Mouse (Mus musculus): ENCODE data around the gene Mthfd2. TPM values are rescaled to one million over a fixed set of nuclear protein-coding genes. Genes with fewer than 3 reads are reported as not detected.

Mthfd2 gene
- polyA plus RNA-seq, 1 experiment from 2014 or later = 40.8 TPM

DNA sequence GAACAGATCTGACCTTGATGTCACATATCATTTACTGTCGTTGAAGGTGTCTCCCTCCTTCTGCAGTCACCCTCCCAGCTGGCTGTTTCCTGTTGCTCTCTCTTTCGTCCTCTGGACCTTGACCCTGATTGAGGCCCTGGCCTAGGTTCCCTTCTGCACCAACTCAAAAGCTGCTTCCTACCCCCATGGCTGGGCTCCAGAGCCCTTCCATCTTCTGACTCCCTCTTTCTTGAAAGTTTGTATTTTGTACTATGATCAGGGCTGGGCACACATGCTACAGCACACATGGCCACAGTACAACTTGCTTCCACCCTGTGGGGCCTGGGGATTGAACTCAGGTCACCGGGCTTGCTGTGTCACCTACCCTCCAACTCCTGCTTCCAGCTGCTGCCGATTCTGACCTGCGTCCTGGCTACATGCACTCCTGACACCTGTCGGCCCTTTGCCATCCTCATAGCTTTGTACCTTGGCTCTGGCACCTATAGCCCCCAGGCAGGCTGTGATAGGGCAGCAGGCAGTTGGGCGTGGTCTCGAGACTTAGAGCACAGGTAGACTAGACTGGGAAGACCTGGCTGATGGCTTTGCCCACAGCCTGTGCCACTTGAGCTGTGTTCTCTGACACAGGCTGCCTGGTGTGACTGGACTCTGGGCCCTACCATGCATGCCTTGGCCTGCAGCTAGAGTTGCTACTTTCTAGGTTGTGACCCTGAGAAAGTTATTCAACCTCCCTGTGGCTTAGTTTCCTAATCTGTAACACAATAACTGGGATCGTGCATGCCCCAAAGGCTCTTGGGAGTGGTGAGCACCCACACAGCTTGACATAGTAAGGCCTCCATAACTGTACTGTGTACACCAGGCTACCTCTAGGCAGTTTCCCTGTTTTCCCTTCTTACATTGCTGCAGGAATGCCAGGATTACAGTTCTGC lies 29.4 kb upstream of the Mthfd2 start:
- peaks cover 52% of the 10 kb centered on the region for H3K36me3 ChIP-seq (ENCODE audit: control insufficient read depth, insufficient read depth, low read length)
- DNase-seq (ENCODE audit: low spot score) (no peak), ATAC-seq (ENCODE audit: low read depth) (no peak)
- H3K4me3 ChIP-seq (ENCODE audit: low read depth, low read length) = no peak overlapping the region
- no peaks in the 10 kb centered on the region for H3K27me3 ChIP-seq (replicated peaks; ENCODE audit: control insufficient read depth, insufficient read depth, low read length)
- WGBS = 78% methylated on average over 9 of the region's 9 CpGs
- no peak overlapping the region for H3K4me2 ChIP-seq (ENCODE audit: low read depth, low read length)
- peaks cover 3% of the 10 kb centered on the region for H3K4me1 ChIP-seq (ENCODE audit: control insufficient read depth, insufficient read depth, low read length)
- H3K9ac ChIP-seq (ENCODE audit: low read depth, low read length) = no peak overlapping the region
- no peak overlapping the region for H3K27ac ChIP-seq (replicated peaks; ENCODE audit: low read depth, low read length)
- no peaks in the 10 kb centered on the region for H3K9me3 ChIP-seq (ENCODE audit: control insufficient read depth, low read length)

DNA sequence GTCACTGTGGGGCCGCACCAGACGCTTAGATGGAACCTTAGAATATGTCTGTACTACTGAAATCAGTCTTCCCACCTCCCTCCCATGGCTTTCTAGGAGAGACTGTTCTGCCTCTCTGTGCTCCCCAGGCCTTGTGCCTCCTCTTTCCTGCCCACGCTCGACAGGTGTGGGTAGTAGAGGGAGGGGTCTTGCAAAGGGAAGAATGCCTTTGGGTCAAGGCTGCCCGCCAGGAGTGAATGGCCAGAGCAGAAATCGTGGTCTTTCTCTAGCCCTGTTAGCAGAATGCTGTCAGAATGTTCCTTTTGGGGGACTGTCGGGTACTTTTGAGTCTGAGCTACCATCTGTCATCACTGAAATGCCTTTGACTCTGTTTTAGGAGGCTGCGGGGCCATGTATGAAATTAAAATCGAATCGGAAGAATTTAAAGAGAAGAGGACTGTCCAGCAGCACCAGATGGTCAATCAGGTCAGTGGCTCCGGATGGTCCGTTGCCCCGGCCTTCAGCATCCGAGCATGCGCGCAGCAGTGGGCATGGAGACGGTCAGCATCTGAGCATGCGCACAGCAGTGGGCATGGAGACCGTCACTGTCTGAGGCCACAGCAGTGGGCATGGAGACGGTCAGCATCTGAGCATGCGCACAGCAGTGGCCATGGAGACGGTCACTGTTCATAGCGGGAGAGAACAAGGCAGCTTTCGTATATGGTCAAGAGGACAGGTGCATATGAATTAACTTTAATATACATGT lies 27.1 kb upstream of the Mthfd2 start:
- Histone ChIP-seq H3K27me3 (replicated peaks; ENCODE audit: control insufficient read depth, insufficient read depth, low read length) (no peaks in the 10 kb centered on the region), H3K27ac (replicated peaks; ENCODE audit: low read depth, low read length) (no peak overlapping the region), H3K9me3 (ENCODE audit: control insufficient read depth, low read length) (no peaks in the 10 kb centered on the region), H3K9ac (ENCODE audit: low read depth, low read length) (no peak overlapping the region), H3K4me3 (ENCODE audit: low read depth, low read length) (no peak overlapping the region), H3K4me2 (ENCODE audit: low read depth, low read length) (no peak overlapping the region), H3K4me1 (ENCODE audit: control insufficient read depth, insufficient read depth, low read length) (peaks cover 9% of the 10 kb centered on the region), H3K36me3 (ENCODE audit: control insufficient read depth, insufficient read depth, low read length) (peaks cover 34% of the 10 kb centered on the region)
- no peak for DNase-seq (ENCODE audit: low spot score)
- no peak for ATAC-seq (ENCODE audit: low read depth)
- 93% methylated on average over 24 of the region's 24 CpGs for WGBS

DNA sequence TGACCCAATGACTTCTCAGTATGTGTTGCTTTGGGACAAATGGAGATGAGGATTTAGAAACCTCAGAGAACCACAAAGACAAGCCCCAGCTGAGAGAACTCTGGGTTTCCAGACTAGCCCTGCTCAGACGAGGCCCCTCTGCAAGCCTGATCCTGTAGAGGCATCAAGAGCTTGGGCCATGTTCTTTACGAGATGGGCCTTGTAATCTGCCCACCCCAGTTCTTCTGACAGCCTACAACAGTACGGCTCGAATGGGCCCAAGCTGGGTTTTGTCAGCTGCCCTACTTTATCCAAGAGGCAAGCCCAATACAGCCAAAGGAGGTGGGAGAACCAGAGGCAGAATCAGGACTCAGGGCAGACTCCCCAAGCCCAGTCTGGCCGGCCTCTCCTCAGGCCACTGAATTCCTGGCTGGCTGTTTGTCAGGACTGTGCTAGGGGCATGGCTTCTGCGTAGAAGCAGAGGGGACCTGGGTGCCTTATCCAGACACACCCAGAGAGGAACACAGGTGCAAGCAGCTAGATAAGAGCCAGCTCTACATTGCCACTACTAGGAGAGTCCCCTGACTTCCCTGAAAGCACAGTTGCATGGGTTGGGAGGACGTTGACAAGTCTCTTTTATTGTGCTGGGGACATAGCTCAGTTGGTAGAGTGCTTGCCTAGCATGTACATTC lies 25.9 kb upstream of the Mthfd2 start:
- no peak overlapping the region for H3K9ac ChIP-seq (ENCODE audit: low read depth, low read length)
- peaks cover 30% of the 10 kb centered on the region for H3K36me3 ChIP-seq (ENCODE audit: control insufficient read depth, insufficient read depth, low read length)
- H3K9me3 ChIP-seq (ENCODE audit: control insufficient read depth, low read length) = no peaks in the 10 kb centered on the region
- DNase-seq (ENCODE audit: low spot score) (no peak), ATAC-seq (ENCODE audit: low read depth) (no peak)
- no peak overlapping the region for H3K4me2 ChIP-seq (ENCODE audit: low read depth, low read length)
- H3K27ac ChIP-seq (replicated peaks; ENCODE audit: low read depth, low read length) = no peak overlapping the region
- WGBS = 81% methylated on average over 7 of the region's 7 CpGs
- peaks cover 9% of the 10 kb centered on the region for H3K4me1 ChIP-seq (ENCODE audit: control insufficient read depth, insufficient read depth, low read length)
- no peak overlapping the region for H3K4me3 ChIP-seq (ENCODE audit: low read depth, low read length)
- H3K27me3 ChIP-seq (replicated peaks; ENCODE audit: control insufficient read depth, insufficient read depth, low read length) = no peaks in the 10 kb centered on the region

DNA sequence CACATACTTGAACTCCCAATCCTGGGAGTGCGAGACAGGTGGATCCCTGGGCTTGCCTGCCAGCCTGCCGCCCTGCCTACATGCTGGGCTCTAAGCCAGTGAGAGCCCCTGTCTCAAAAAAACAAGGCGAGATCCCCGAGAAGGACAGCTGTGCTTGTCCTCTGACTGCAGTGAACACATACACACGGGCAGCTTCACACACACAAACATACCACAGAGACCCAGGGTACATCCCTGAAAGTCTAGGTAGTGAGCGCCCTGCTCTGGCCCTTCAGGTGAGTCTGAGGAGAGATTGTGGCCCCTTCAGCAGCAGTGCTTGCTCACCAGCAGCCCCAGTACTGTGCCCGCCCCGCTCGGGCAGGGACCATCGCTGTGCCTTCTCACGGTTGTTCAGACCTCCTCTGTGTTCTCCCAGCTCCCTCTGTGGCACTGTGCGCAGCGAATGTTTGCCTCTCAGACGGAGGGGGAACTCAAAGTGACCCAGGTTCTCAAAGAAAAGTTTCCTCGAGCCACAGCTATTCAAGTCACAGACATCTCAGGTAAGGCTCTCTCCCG lies 25.2 kb upstream of the Mthfd2 start:
- Histone ChIP-seq H3K4me2 (ENCODE audit: low read depth, low read length) (no peak overlapping the region), H3K9ac (ENCODE audit: low read depth, low read length) (no peak overlapping the region), H3K4me1 (ENCODE audit: control insufficient read depth, insufficient read depth, low read length) (peaks cover 9% of the 10 kb centered on the region), H3K27ac (replicated peaks; ENCODE audit: low read depth, low read length) (no peak overlapping the region), H3K27me3 (replicated peaks; ENCODE audit: control insufficient read depth, insufficient read depth, low read length) (no peaks in the 10 kb centered on the region), H3K36me3 (ENCODE audit: control insufficient read depth, insufficient read depth, low read length) (peaks cover 29% of the 10 kb centered on the region), H3K9me3 (ENCODE audit: control insufficient read depth, low read length) (no peaks in the 10 kb centered on the region), H3K4me3 (ENCODE audit: low read depth, low read length) (no peak overlapping the region)
- WGBS = 83% methylated on average over 16 of the region's 16 CpGs
- DNase-seq (ENCODE audit: low spot score) (no peak), ATAC-seq (ENCODE audit: low read depth) (no peak)

DNA sequence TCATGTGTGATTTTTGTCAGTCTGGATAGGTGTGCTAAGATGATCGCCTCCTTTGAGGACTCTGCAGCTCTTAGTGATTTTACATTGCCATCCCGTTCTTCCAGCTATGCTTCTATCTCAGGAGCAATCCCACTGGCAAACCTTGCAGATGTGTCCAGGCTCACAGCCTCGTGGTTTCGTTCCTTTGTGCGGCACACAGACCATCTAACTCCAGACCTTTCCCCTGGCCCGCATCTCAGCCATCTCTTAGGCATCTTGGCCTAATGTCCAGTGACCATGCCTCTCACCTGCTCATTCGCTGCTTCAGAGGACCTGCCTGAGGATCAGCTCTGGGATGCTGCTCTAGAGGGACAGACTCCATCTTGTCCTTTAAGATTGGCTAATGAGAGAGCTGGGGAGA lies 24.5 kb upstream of the Mthfd2 start:
- DNase-seq (ENCODE audit: low spot score) (no peak), ATAC-seq (ENCODE audit: low read depth) (no peak)
- no peak overlapping the region for H3K27ac ChIP-seq (replicated peaks; ENCODE audit: low read depth, low read length)
- peak overlapping the region; percentile 88 for H3K4me2 ChIP-seq (ENCODE audit: low read depth, low read length)
- peaks cover 23% of the 10 kb centered on the region for H3K36me3 ChIP-seq (ENCODE audit: control insufficient read depth, insufficient read depth, low read length)
- no peaks in the 10 kb centered on the region for H3K9me3 ChIP-seq (ENCODE audit: control insufficient read depth, low read length)
- H3K4me1 ChIP-seq (ENCODE audit: control insufficient read depth, insufficient read depth, low read length) = peaks cover 9% of the 10 kb centered on the region
- no peaks in the 10 kb centered on the region for H3K27me3 ChIP-seq (replicated peaks; ENCODE audit: control insufficient read depth, insufficient read depth, low read length)
- H3K9ac ChIP-seq (ENCODE audit: low read depth, low read length) = peak overlapping the region; percentile 92
- WGBS = 79% methylated on average over 7 of the region's 7 CpGs
- H3K4me3 ChIP-seq (ENCODE audit: low read depth, low read length) = peak overlapping the region; percentile 94

DNA sequence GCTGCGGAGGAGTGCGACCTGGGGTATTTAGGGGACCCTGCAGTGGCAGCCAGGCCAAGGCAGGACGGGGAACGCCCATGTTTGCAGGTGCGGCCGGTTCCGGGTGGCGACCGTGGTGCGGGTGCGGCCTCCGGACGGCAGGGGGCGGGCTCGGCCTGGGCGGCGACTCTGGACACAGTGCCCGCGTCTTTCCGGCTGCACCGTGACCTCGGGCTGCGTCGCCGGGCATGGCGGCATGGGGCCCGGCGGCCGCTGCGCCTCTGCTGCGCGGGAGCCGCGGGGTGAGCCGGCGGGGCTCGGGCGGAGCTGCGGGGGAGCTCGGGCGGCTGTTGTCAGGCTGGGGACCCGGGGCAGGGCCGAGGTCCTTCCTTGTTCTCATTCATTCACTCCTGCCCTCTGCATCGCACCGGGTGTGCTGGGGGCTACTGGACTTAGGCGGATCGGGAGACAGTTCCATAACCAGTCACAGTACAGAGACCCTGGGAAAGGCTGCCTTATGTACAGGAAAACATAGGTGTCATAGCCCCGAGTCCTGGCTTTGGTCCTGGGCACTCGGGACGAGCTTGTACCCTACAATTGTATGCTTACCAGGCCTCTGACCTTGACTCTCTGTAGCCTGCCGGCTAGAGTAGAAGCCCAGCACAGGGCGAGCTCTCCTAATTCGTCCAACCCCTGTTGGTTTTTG lies 23.7 kb upstream of the Mthfd2 start:
- peak overlapping the region; percentile 94 for H3K4me3 ChIP-seq (ENCODE audit: low read depth, low read length)
- peak; percentile 78 for DNase-seq (ENCODE audit: low spot score)
- H3K9me3 ChIP-seq (ENCODE audit: control insufficient read depth, low read length) = no peaks in the 10 kb centered on the region
- no peak overlapping the region for H3K27ac ChIP-seq (replicated peaks; ENCODE audit: low read depth, low read length)
- peaks cover 9% of the 10 kb centered on the region for H3K4me1 ChIP-seq (ENCODE audit: control insufficient read depth, insufficient read depth, low read length)
- H3K4me2 ChIP-seq (ENCODE audit: low read depth, low read length) = peak overlapping the region; percentile 88
- WGBS = 2% methylated on average over 10 of the region's 53 CpGs
- peak; percentile 97 for ATAC-seq (ENCODE audit: low read depth)
- H3K27me3 ChIP-seq (replicated peaks; ENCODE audit: control insufficient read depth, insufficient read depth, low read length) = no peaks in the 10 kb centered on the region
- peak overlapping the region; percentile 92 for H3K9ac ChIP-seq (ENCODE audit: low read depth, low read length)
- H3K36me3 ChIP-seq (ENCODE audit: control insufficient read depth, insufficient read depth, low read length) = peaks cover 17% of the 10 kb centered on the region

DNA sequence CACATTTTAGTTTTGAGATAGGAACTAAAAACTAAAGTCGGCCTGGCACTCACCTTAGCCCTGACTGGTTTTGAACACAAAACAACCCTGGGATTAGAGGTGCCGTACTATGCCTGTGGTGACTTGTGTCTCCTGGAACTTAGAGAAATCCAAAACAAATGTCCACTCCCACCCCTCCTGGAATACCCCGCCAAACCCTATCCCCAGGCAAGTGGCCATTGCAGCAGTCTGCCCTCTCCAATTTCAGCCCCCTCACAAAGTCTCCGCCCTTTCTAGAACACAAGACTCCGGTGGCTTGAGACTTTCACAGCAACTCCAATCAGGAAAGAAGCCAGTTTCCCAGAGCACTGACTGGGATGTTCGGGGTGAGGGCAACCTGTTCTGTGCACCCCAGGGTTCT lies 23.2 kb upstream of the Mthfd2 start, which contains the start of gene Bola3:
Gene Bola3, plus strand, starts transcription at position 275 of the 400 bp plus-strand sequence.
- peaks cover 14% of the 10 kb centered on the region for H3K36me3 ChIP-seq (ENCODE audit: control insufficient read depth, insufficient read depth, low read length)
- ATAC-seq (ENCODE audit: low read depth) (peak; percentile 53), DNase-seq (ENCODE audit: low spot score) (no peak)
- H3K27me3 ChIP-seq (replicated peaks; ENCODE audit: control insufficient read depth, insufficient read depth, low read length) = no peaks in the 10 kb centered on the region
- WGBS = 24% methylated on average over 6 of the region's 6 CpGs
- H3K9me3 ChIP-seq (ENCODE audit: control insufficient read depth, low read length) = no peaks in the 10 kb centered on the region
- peak within 1 kb of the TSS; percentile 92 for H3K9ac ChIP-seq (ENCODE audit: low read depth, low read length)
- peaks cover 9% of the 10 kb centered on the region for H3K4me1 ChIP-seq (ENCODE audit: control insufficient read depth, insufficient read depth, low read length)
- no peak within 1 kb of the TSS for H3K27ac ChIP-seq (replicated peaks; ENCODE audit: low read depth, low read length)
- peak within 1 kb of the TSS; percentile 94 for H3K4me3 ChIP-seq (ENCODE audit: low read depth, low read length)
- H3K4me2 ChIP-seq (ENCODE audit: low read depth, low read length) = peak within 1 kb of the TSS; percentile 88

DNA sequence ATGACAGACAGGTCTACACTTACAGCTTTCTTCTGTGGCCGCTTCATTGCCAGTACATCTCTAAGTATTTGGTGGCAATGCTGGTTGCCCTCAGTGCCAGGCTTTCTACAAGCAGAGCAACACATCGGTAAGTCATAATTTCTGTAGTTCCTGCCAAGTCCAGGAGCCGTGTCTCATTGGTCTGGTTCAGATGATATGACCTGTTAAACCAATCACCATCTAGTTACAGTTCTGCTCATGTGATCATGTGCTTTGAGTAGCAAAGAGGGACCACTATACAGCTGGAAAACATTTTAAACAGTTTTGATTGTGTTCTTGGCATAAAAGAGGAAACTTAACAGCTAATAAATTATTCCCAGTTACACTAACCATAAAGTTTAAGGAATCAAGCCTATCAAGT lies 22.2 kb upstream of the Mthfd2 start:
- no peak overlapping the region for H3K27ac ChIP-seq (replicated peaks; ENCODE audit: low read depth, low read length)
- ATAC-seq (ENCODE audit: low read depth) = no peak

More for the DNA sequence above, 22.2 kb upstream of the Mthfd2 start:
- H3K9ac ChIP-seq (ENCODE audit: low read depth, low read length) = no peak overlapping the region
- H3K4me1 ChIP-seq (ENCODE audit: control insufficient read depth, insufficient read depth, low read length) = peaks cover 9% of the 10 kb centered on the region
- H3K4me2 ChIP-seq (ENCODE audit: low read depth, low read length) = no peak overlapping the region
- WGBS = 75% methylated on average over 3 of the region's 3 CpGs
- no peak for DNase-seq (ENCODE audit: low spot score)
- no peak overlapping the region for H3K4me3 ChIP-seq (ENCODE audit: low read depth, low read length)
- H3K27me3 ChIP-seq (replicated peaks; ENCODE audit: control insufficient read depth, insufficient read depth, low read length) = no peaks in the 10 kb centered on the region
- H3K9me3 ChIP-seq (ENCODE audit: control insufficient read depth, low read length) = no peaks in the 10 kb centered on the region
- H3K36me3 ChIP-seq (ENCODE audit: control insufficient read depth, insufficient read depth, low read length) = peaks cover 8% of the 10 kb centered on the region; the same call in 1 of the 2 replicates

All from embryonic facial prominence, embryonic 14.5 days (tissue).